Mouse (Mus musculus) small intestine, adult 2 months (tissue): ENCODE measurements around the gene Lgr5.

Experiments
- CTCF ChIP-seq: fragments of 200-500 bp; IDR thresholded peaks from 2 replicates; pipeline ENCODE4 v1.5.1; 2012; ENCODE audit warnings: low read depth, mild to moderate bottlenecking, control low read depth, inconsistent platforms, low read length, moderate library complexity, mixed read lengths; ENCODE audit not compliant: insufficient replicate concordance, insufficient read length; ENCODE audit errors: extremely low read depth
- POLR2A ChIP-seq: fragments of 200-500 bp; IDR thresholded peaks from 2 replicates; pipeline ENCODE4 v1.6.1; 2012; ENCODE audit warnings: low read depth, mild to moderate bottlenecking, control low read depth, inconsistent platforms, low read length, moderate library complexity

DNA sequence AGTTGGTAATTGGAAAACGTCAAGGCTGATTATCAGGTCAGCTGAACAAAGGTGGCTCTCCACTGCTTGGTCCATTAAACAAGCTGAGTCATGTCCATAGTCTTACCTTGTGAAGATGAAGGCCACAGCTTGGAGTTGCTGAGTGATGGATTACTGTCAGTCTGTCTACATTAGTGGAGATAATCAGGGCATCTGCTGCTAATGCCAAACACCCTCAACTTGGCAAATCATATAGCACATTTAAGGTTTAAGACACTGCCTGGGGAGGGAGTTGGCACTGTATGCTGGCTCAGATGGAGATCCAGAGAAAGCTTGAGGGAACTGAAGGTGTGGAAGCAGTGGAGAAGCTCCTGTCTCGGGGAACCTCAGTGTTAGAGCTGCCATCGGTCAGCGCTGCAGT lies 150.3 kb downstream of the Lgr5 start:
- TF ChIP-seq CTCF (no peak), POLR2A (no peak)
